Mouse (Mus musculus) forebrain, embryonic 14.5 days (tissue): ENCODE results near the gene Neurl1a. TPM values are rescaled to one million over a fixed set of nuclear protein-coding genes. Genes with fewer than 3 reads are reported as not detected.

Source experiments
- ATAC-seq: fragments of 200-750 bp; cut with Nextera tagmentation; 2 replicates; pipeline ENCODE4 v1.8.0; 2017; ENCODE audit warnings: mild to moderate bottlenecking, moderate library complexity
- DNase-seq: peaks from one replicate; pipeline ENCODE4 v3.0.0-alpha.2; 2015; ENCODE audit warnings: low spot score
- H3K27ac ChIP-seq: fragments of 300-500 bp; sonication (generic); 2 replicates; pipeline ENCODE4 v1.5.1; 2014; ENCODE audit warnings: low read depth, mild to moderate bottlenecking, control low read depth, low read length, moderate library complexity
- H3K27me3 ChIP-seq: fragments of 300-500 bp; sonication (generic); replicated peaks from 2 replicates; pipeline ENCODE4 v1.6.1; 2014; ENCODE audit warnings: low read length, control low read depth, mixed read lengths; ENCODE audit not compliant: control insufficient read depth, insufficient read depth
- H3K36me3 ChIP-seq: fragments of 300-500 bp; sonication (generic); 2 replicates; pipeline ENCODE4 v1.6.1; 2014; ENCODE audit warnings: low read length, control low read depth; ENCODE audit not compliant: control insufficient read depth, insufficient read depth
- H3K4me1 ChIP-seq: fragments of 300-500 bp; sonication (generic); 2 replicates; pipeline ENCODE4 v1.6.1; 2014; ENCODE audit warnings: antibody characterized with exemption, low read length, control low read depth; ENCODE audit not compliant: control insufficient read depth, insufficient read depth
- H3K4me2 ChIP-seq: fragments of 300-500 bp; sonication (generic); 2 replicates; pipeline ENCODE4 v1.6.1; 2014; ENCODE audit warnings: mild to moderate bottlenecking, control low read depth, low read length
- H3K4me3 ChIP-seq: fragments of 300-500 bp; sonication (generic); 2 replicates; pipeline ENCODE4 v1.5.1; 2014; ENCODE audit warnings: low read depth, low read length, control low read depth
- H3K9ac ChIP-seq: fragments of 300-500 bp; sonication (generic); 2 replicates; pipeline ENCODE4 v1.6.1; 2014; ENCODE audit warnings: mild to moderate bottlenecking, low read length, control low read depth, moderate library complexity
- H3K9me3 ChIP-seq: fragments of 300-500 bp; sonication (generic); replicated peaks from 2 replicates; pipeline ENCODE4 v1.6.1; 2016; ENCODE audit warnings: low read length, control low read depth, mixed read lengths; ENCODE audit not compliant: control insufficient read depth
- WGBS: fragments of 180-500 bp; shearing (Covaris S2); extraction: QIAGEN DNeasy Blood & Tissue Kit; methylation state at CpG from one replicate; pipeline ENCODE4 v1.1.7; 2014; 5-methylcytosine and 5-hydroxymethylcytosine counted together
- polyA plus RNA-seq: library from polyadenylated mRNA; unstranded; fragments of >200 nt; fragmentation: Nextera tagmentation; extraction: Ambion mirVana; gene quantifications from 2 replicates; pipeline ENCODE4 v1.2.1, GENCODE M21; 2014

The Neurl1a gene
- polyA plus RNA-seq, 1 experiment from 2014 or later = 3.7 TPM

DNA sequence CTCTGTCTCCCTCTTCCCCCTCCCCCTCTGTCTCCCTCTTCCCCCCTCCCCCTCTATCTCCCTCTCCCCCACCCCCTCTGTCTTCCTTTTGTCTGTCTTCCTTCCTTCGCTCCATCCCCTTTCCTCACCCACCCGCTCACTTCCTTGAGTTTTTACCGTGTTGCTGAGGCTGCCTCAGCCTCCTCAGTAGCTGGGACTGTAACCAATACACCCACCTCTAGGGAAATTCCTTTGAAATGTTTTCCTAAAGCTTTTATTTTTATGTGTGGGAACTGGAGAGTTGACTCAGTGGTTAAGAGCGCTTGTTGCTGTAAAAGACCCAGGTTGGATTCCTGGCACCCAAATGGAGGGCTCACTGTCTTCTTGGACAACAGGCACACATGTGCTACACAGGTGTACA, 17.0 kb upstream of the Neurl1a start:
- no peaks in the 10 kb centered on the region for H3K4me1 ChIP-seq
- no peak overlapping the region for H3K4me3 ChIP-seq
- H3K9ac ChIP-seq = no peak overlapping the region
- WGBS = 54% methylated on average over 4 of the region's 4 CpGs
- no peak overlapping the region for H3K4me2 ChIP-seq
- no peaks in the 10 kb centered on the region for H3K36me3 ChIP-seq
- no peaks in the 10 kb centered on the region for H3K9me3 ChIP-seq
- no peak overlapping the region for H3K27ac ChIP-seq
- H3K27me3 ChIP-seq = no peaks in the 10 kb centered on the region
- DNase-seq = no peak
- ATAC-seq = no peak

DNA sequence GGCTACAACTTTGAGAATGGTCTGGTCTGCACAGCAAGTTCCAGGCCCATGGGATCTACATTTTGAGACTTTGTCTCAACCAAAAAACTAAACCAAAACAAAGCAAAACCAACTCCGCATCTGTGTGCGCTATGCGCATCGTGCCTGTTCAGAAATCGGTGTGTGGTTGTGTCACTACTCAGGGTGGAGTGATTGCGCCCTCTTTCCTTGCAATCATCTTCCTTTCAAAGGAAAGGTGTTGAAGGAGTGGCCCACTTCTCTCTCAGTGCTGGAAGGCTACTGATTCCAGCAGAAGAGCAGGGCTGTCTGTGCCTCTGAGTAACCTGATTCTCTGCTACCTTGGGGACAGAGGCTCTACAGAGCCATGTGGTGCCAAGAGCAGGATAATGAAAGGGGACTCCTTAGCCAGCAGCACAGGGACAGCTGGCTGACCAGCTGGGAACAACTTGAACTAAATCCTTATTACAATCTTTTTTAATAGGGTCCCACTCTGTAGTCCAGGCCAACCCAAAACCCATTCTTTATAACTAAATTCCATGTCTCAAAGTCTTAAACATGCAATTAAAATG, 15.4 kb upstream of the Neurl1a start:
- WGBS = 95% methylated on average over 6 of the region's 6 CpGs
- Histone ChIP-seq H3K4me3 (no peak overlapping the region), H3K9ac (no peak overlapping the region), H3K9me3 (no peaks in the 10 kb centered on the region), H3K27ac (no peak overlapping the region), H3K27me3 (no peaks in the 10 kb centered on the region), H3K4me1 (no peaks in the 10 kb centered on the region), H3K4me2 (no peak overlapping the region), H3K36me3 (no peaks in the 10 kb centered on the region)
- ATAC-seq = no peak
- no peak for DNase-seq

DNA sequence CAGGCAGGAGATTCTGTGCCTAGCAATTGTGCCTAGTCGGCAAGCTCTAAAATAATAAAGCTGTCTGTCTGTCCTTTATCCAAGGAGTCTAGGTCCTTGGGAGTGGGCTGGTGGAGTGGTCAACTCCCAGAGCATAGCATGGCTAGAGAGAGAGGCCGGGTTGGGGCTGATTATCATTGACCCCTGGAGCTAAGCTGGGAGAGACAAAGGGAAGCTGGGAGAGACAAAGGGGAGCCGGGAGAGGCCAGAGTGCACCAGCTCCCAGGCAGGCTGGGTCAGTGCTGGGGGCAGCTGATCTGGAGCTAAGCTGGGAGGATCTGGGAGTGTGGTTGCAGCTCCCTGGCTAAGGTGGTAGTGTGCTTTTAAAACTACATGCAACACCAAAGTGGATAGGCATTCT, 11.9 kb upstream of the Neurl1a start:
- no peaks in the 10 kb centered on the region for H3K27me3 ChIP-seq
- H3K4me2 ChIP-seq = no peak overlapping the region
- no peak overlapping the region for H3K4me3 ChIP-seq
- no peaks in the 10 kb centered on the region for H3K36me3 ChIP-seq
- no peak for DNase-seq
- no peaks in the 10 kb centered on the region for H3K9me3 ChIP-seq
- 13% methylated on average over 3 of the region's 3 CpGs for WGBS
- no peak overlapping the region for H3K9ac ChIP-seq
- H3K27ac ChIP-seq = no peak overlapping the region
- no peaks in the 10 kb centered on the region for H3K4me1 ChIP-seq
- ATAC-seq = no peak

DNA sequence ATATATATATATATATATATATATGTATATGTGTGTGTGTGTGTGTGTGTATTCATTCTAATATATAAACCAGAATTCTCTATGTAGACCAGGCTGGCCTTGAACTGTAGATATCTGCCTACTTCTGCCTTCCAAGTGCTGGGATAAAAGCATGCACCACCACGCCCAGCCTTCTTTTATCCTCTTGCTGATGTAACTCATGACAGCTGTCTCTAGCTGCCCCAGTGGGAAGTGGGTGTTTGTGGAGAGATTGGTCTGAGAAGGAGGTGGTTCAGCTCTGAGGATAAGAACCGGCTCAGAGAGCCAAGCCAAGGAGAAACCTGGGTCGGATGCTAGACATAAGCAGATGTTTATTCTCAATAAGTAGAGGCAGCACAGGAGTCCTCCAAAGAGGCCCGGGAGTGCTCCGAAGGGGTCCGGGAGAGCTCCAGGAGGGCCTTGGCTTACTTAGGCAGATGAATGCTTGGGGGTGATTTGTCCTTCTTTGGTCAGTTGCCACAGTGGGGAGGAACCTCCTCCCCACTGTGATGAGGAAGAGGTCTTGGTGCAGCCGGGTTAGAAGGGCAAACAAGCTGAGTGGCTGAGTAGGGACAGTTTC, 10.9 kb upstream of the Neurl1a start:
- Histone ChIP-seq H3K9me3 (no peaks in the 10 kb centered on the region), H3K4me1 (no peaks in the 10 kb centered on the region), H3K27me3 (no peaks in the 10 kb centered on the region), H3K36me3 (no peaks in the 10 kb centered on the region), H3K4me2 (no peak overlapping the region), H3K9ac (no peak overlapping the region), H3K4me3 (no peak overlapping the region), H3K27ac (no peak overlapping the region)
- 56% methylated on average over 7 of the region's 7 CpGs for WGBS
- ATAC-seq (no peak), DNase-seq (no peak)

DNA sequence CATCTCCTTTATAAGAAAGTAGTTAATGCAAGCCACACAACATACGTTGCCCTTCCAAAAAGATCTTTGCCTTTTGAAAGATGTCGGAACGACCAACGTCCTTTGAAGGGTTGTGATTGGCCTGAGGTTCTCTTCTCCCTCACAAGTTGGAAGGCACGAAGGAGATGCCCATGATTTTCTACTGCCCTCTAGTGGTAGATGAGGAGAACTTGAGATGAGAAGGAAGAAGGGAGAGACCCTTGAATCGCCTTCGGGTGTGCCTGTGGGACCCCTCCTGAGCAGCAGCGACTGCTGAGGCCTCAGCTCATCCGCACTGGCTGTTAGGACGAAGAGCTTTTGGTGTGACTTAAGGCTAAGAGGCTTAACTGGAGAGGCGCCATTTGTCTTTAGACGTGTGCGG, 10.4 kb upstream of the Neurl1a start:
- Histone ChIP-seq H3K27me3 (no peaks in the 10 kb centered on the region), H3K4me2 (0 out of 2 replicates have a peak overlapping the region, but pooled peaks have one; percentile 16), H3K9ac (no peak overlapping the region), H3K4me3 (no peak overlapping the region), H3K9me3 (no peaks in the 10 kb centered on the region), H3K27ac (no peak overlapping the region), H3K4me1 (no peaks in the 10 kb centered on the region), H3K36me3 (no peaks in the 10 kb centered on the region)
- WGBS = 8% methylated on average over 13 of the region's 13 CpGs
- DNase-seq = peak; percentile 82
- no peak for ATAC-seq

DNA sequence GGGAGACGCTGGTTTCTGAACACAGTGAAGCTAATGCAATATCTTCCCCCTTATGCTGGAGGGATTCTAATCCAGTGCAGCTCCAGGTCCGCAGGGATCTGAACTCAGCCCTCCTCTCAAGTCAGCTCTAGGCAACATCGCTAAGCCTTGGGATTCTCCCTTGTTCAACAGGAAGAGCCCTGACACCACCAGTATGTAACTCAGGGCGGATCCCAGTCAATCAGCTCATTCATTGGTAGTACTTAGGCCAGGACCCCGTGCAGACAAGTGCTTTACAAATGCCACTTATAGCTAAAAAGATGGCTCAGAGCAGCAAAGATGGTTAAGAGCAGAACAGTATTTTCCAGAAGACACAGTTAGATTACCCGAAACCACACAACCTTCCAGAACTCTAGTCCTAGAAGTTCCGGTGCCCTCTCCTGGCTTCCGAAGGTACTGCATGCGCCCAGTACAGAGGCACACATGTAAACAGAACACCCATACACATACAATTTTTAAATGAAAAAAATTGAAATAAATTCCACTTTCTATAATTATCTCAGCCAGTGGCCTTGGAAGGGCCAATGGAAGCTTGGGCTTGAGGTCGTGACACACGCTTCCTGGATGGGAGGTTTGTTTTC, 9.7 kb upstream of the Neurl1a start:
- WGBS = 23% methylated on average over 11 of the region's 11 CpGs
- Histone ChIP-seq H3K27me3 (no peaks in the 10 kb centered on the region), H3K4me1 (no peaks in the 10 kb centered on the region), H3K36me3 (no peaks in the 10 kb centered on the region), H3K4me3 (no peak overlapping the region), H3K9me3 (no peaks in the 10 kb centered on the region), H3K9ac (no peak overlapping the region), H3K27ac (no peak overlapping the region), H3K4me2 (0 out of 2 replicates have a peak overlapping the region, but pooled peaks have one; percentile 16)
- DNase-seq (peak; percentile 89), ATAC-seq (peak; percentile 48; the same call in 1 of the 2 replicates)

DNA sequence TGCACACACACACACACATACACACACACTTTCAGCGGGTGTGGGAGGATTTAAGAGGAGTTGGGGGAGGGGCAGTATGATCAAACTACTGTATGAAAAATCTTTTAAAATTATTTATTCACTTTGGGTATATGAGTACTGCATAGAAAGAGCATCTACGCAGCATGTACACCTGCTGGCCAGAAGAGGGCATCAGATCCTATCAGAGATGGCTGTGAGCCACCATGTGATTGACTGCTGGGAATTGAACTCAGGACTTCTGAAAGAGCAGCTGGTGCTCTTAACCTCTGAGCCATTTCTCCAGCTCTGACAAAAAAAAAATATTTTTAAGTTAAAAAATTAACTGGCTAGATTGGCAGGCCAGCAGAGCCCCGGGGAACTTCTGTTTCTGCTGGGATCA, 4.1 kb upstream of the Neurl1a start:
- H3K27ac ChIP-seq = no peak overlapping the region
- peaks cover 16% of the 10 kb centered on the region for H3K27me3 ChIP-seq
- H3K9me3 ChIP-seq = no peaks in the 10 kb centered on the region
- DNase-seq (peak; percentile 51), ATAC-seq (no peak)
- H3K9ac ChIP-seq = no peak overlapping the region
- no peak overlapping the region for H3K4me2 ChIP-seq
- H3K4me3 ChIP-seq = no peak overlapping the region
- H3K4me1 ChIP-seq = no peaks in the 10 kb centered on the region
- no peaks in the 10 kb centered on the region for H3K36me3 ChIP-seq
- 58% methylated on average over 3 of the region's 3 CpGs for WGBS

DNA sequence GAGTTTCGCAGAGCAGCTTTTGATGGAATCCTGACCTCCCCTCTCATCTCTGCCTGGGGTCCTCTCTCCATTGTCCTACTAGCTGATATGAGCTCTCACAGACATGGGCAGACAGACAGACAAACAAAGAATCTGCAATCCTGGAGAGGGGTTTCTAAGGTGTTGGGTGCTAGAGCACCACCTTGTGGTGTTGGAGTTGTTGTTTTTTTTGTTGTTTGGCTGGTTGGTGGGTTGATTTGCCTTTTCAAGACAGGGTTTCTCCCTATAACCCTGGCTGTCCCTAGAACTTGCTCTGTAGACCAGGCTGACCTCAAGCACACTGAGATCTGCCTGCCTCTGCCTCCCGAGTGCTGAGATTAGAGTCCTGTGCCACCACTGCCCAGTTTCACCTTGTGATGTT, 3.1 kb upstream of the Neurl1a start:
- peaks cover 25% of the 10 kb centered on the region for H3K27me3 ChIP-seq
- no peaks in the 10 kb centered on the region for H3K9me3 ChIP-seq
- no peak overlapping the region for H3K4me3 ChIP-seq
- no peak overlapping the region for H3K9ac ChIP-seq
- ATAC-seq (no peak), DNase-seq (no peak)
- H3K27ac ChIP-seq = no peak overlapping the region
- WGBS = 88% methylated on average over 2 of the region's 2 CpGs
- H3K4me2 ChIP-seq = no peak overlapping the region
- H3K36me3 ChIP-seq = no peaks in the 10 kb centered on the region
- H3K4me1 ChIP-seq = no peaks in the 10 kb centered on the region

DNA sequence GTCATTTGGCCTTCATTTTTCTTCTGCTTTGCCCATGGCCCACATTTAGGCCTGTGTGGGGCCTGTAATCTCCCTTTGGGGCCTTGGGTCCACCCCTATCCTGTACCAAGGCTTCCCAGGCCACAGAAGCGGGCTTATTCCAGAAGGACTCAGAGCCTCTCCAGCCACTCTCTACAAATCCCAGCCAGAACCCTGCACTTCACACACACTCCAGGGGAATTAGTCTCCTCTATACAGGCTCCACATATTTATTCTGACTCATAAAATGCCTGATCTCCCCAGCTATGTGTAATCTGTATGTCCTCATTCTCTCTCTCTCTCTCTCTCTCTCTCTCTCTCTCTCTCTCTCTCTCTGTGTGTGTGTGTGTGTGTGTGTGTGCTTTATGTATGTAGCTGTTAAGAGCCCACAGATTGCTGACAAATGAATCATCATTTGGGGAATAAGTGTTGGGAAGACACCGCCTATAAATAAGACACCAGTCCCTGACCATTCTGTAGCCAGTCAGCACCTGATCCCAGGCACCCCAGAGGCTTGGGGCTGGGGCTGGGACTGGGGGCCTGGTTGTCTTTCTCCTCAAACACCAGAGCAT, 1.6 kb upstream of the Neurl1a start:
- DNase-seq (no peak), ATAC-seq (no peak)
- H3K4me3 ChIP-seq = no peak overlapping the region
- no peak overlapping the region for H3K27ac ChIP-seq
- no peaks in the 10 kb centered on the region for H3K4me1 ChIP-seq
- H3K9me3 ChIP-seq = no peaks in the 10 kb centered on the region; the same call in 1 of the 2 replicates
- no peak overlapping the region for H3K4me2 ChIP-seq
- WGBS = 68% methylated on average over 2 of the region's 2 CpGs
- H3K36me3 ChIP-seq = no peaks in the 10 kb centered on the region
- peaks cover 34% of the 10 kb centered on the region for H3K27me3 ChIP-seq
- no peak overlapping the region for H3K9ac ChIP-seq
